Comparison of ENCODE assay signal across 9 mouse cellular contexts in the genomic region with DNA sequence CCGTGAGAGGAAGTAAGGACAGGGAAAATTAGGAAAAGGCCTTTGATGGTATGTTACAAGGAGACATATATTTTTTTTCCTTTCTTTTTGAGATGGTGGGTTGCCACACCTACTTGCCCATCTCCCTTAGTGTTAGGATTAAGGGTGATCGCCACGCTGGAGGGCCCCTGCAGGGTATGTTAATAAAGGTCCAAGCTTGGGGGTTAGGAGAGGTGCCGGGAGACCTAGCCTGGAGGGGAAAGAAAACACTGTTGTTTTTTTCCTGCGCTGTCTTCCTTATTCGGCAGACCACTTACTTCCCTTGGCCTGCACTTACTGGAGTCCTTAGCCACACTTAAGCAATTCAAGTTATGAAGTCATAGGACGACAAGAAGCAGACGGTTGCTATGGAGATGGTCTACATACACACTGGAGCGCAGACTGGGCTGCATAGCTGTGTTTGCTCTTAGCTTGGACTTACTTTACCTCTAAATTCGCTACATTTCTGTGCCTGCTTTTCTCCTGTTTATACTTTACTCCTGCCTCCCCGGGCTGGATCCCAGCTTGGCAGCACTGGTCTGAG. TPM values are rescaled to one million over a fixed set of nuclear protein-coding genes. Genes with fewer than 3 reads are reported as not detected.
DNase-seq lines count a peak whose midpoint lies in the region; ATAC-seq lines count a peak whose summit lies in the region.
"Had no signal": no experiment of that assay in that cellular context is flagged by ENCODE, and none has a peak within 500 bp of the region (broad histone marks: within the 10 kb centered on the region; RNA-seq: fewer than 3 reads in every experiment).

No protein-coding gene starts in this region.

- H3K9me3 ChIP-seq in heart, embryonic 16.5 days (replicated peaks; ENCODE audit: control insufficient read depth, low read length), result no peaks in the 10 kb centered on the region
- H3K9me3 ChIP-seq: G1E had no signal

- peak overlapping the region; percentile 19; the same call in 1 of the 2 replicates for H3K4me2 ChIP-seq in heart, embryonic 16.5 days (ENCODE audit: low read depth, low read length)

- H3K27ac ChIP-seq in heart, embryonic 16.5 days (ENCODE audit: low read length), result peak overlapping the region; percentile 62

- H3K9ac ChIP-seq in heart, embryonic 16.5 days (ENCODE audit: low read length), result 0 out of 2 replicates have a peak overlapping the region, but pooled peaks have one; percentile 31

- peak; percentile 97 for DNase-seq in heart, adult 11 months
- no peak for DNase-seq in heart, postnatal 14 days
- DNase-seq in ES-CJ7 (ENCODE audit: low read depth, low spot score), result peak; percentile 81
- peak; percentile 92 for DNase-seq in lung, postnatal 25 days (ENCODE audit: low spot score)
- DNase-seq in cerebellum, adult 9-11 months, result no peak
- no peak for DNase-seq in urinary bladder, postnatal 25 days (ENCODE audit: low spot score)

- ATAC-seq in heart, embryonic 16.5 days (replicated peaks; ENCODE audit: extremely low read depth, insufficient read depth, low FRiP score), result no peak
- no peak for ATAC-seq in CD4-positive, CD25-positive, alpha-beta regulatory T cell, adult 4 months

- intact Hi-C loops in heart, postnatal 14 days (cut with DNase I), result no loop called here

- H3K36me3 ChIP-seq in heart, embryonic 16.5 days (ENCODE audit: control insufficient read depth, insufficient read depth), result no peaks in the 10 kb centered on the region

- H3K27me3 ChIP-seq in heart, embryonic 16.5 days (ENCODE audit: control insufficient read depth, insufficient read depth, low read length), result no peaks in the 10 kb centered on the region

- H3K4me3 ChIP-seq in heart, embryonic 16.5 days (ENCODE audit: low read length), result no peak overlapping the region

- peaks cover 21% of the 10 kb centered on the region for H3K4me1 ChIP-seq in heart, embryonic 16.5 days (ENCODE audit: control insufficient read depth, insufficient read depth, low read length)

- whole genome bisulfite sequencing in heart, embryonic 16.5 days, result 22% methylated on average over 11 of the region's 11 CpGs

RNA-seq across cellular contexts. Expression of a gene that starts 5.0 kb away (rescaled TPM):
- 100 to 1,000 TPM; 161 to 165 TPM for total RNA-seq in heart, postnatal 14 days (2021)
- 31.9 and 38.3 TPM in 2 replicates for polyA plus RNA-seq in heart, embryonic 16.5 days (2015; fragmentation: Nextera tagmentation; extraction: Ambion mirVana)
- 10 to 100 TPM; 61.0 to 96.6 TPM for polyA plus RNA-seq in CD4-positive, CD25-positive, alpha-beta regulatory T cell, adult 4 months (2017; shearing (Covaris generic))

RNA-seq across cellular contexts. Expression of a gene that starts 28.8 kb away (rescaled TPM):
- 10 to 100 TPM; 62.5 to 63.7 TPM for total RNA-seq in heart, postnatal 14 days (2021)
- 51.1 and 53.0 TPM in 2 replicates for polyA plus RNA-seq in heart, embryonic 16.5 days (2015; fragmentation: Nextera tagmentation; extraction: Ambion mirVana)
- polyA plus RNA-seq in CD4-positive, CD25-positive, alpha-beta regulatory T cell, adult 4 months (2017; shearing (Covaris generic)), result 10 to 100 TPM; 81.6 to 97.8 TPM

RNA-seq across cellular contexts. Expression of a gene that starts 34.2 kb away (rescaled TPM):
- 10 to 100 TPM; 48.3 to 57.2 TPM for total RNA-seq in heart, postnatal 14 days (2021)
- 8.5 and 13.7 TPM in 2 replicates for polyA plus RNA-seq in heart, embryonic 16.5 days (2015; fragmentation: Nextera tagmentation; extraction: Ambion mirVana)
- polyA plus RNA-seq in CD4-positive, CD25-positive, alpha-beta regulatory T cell, adult 4 months (2017; shearing (Covaris generic)), result 1 to 10 TPM; 2.3 to 5.2 TPM
- polyA plus RNA-seq: G1E had no signal

Comparison
In these comparisons a context has a peak if more than half of its experiments do, and no peak if none do; other contexts are left out.
1. DNase-seq: peak in heart, adult 11 months (single experiment), ES-CJ7 (single experiment) and lung, postnatal 25 days (single experiment); none in heart, postnatal 14 days (0 of 2), cerebellum, adult 9-11 months (single experiment) and urinary bladder, postnatal 25 days (single experiment).